Mouse (Mus musculus) myocyte (in vitro differentiated cells): ENCODE results near the gene Txlna.

Experiments used
- MYOD1 ChIP-seq, 3 experiments: IDR thresholded peaks; one replicate each; pipeline ENCODE4 v1.6.1; 2011; ENCODE audit warnings: control low read depth in 2 of 3, low read depth in 2 of 3, mild to moderate bottlenecking in 2 of 3, moderate library complexity in 1 of 3; ENCODE audit not compliant: insufficient read length in 2 of 3, control insufficient read depth in 1 of 3
- POLR2A ChIP-seq: IDR thresholded peaks from one replicate; pipeline ENCODE4 v1.6.1; 2011; ENCODE audit warnings: low read depth, mild to moderate bottlenecking, control low read depth, moderate library complexity; ENCODE audit not compliant: insufficient read length
- POLR2AphosphoS2 ChIP-seq: IDR thresholded peaks from one replicate; pipeline ENCODE4 v1.6.1; 2011; ENCODE audit warnings: low read depth, control low read depth; ENCODE audit not compliant: insufficient read length
- TCF12 ChIP-seq: IDR thresholded peaks from one replicate; pipeline ENCODE4 v1.6.1; 2011; ENCODE audit warnings: mild to moderate bottlenecking, control low read depth; ENCODE audit not compliant: poor library complexity, insufficient read depth, severe bottlenecking

DNA sequence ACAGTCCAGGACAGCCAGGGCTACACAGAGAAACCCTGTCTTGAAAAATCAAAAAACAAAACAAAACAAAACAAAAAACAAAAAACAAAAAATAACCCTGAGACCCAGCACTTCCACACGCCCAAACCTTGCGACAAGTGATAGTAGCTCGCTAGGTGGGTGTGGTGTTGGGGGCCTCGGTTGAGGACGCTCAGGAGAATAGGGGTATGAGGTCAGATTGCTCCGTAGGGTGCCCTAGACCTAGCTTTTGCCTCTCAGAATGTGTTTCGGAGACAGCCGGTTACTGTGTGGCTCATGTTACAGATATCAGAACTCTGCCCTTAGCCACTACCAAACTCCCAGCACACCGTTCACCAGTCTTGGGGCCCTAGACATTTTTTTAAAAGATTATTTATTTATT is 55.1 kb downstream of the Txlna start:
- no peak for TF ChIP-seq POLR2A
- no peak for TF ChIP-seq POLR2AphosphoS2
- no peak for TF ChIP-seq TCF12
- TF ChIP-seq MYOD1 (IDR thresholded peaks at IDR 0.05; ENCODE audit: control insufficient read depth in 1 of 3, insufficient read length in 2 of 3, low read depth in 2 of 3): no peak
